Mouse (Mus musculus) bone marrow macrophage, adult 2 months (primary cell): Measurements from ENCODE around the gene Krt23.

ENCODE experiments used
- CTCF ChIP-seq: IDR thresholded peaks from 2 replicates; pipeline ENCODE4 v1.5.1; 2012; ENCODE audit warnings: low read depth, mild to moderate bottlenecking, low read length, moderate library complexity
- POLR2A ChIP-seq: IDR thresholded peaks from 2 replicates; pipeline ENCODE4 v1.6.1; 2012; ENCODE audit warnings: mild to moderate bottlenecking, low read depth, low read length, borderline replicate concordance

DNA sequence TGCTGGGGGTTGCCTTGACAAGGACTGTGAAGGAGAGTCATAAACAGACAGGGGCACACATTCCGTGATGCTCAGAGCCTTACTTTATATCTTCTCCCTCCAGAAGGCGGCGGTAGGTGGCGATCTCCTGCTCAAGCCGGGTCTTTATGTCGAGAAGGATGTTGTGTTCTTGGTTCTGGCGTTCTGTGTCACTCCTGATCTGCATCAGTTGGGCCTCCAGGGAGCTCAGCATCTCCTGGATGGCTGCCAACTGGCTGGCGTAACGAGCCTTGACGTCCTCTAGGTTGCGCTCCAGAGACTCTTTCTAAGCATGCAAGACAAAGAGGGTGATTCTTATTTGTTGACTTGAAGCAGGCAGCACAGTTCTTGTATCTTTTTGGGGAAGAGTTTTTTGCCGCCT, 62.3 kb downstream of the Krt23 start:
- no peak for TF ChIP-seq CTCF
- no peak for TF ChIP-seq POLR2A
